Mouse (Mus musculus): ENCODE results near the gene Atg14.

DNA sequence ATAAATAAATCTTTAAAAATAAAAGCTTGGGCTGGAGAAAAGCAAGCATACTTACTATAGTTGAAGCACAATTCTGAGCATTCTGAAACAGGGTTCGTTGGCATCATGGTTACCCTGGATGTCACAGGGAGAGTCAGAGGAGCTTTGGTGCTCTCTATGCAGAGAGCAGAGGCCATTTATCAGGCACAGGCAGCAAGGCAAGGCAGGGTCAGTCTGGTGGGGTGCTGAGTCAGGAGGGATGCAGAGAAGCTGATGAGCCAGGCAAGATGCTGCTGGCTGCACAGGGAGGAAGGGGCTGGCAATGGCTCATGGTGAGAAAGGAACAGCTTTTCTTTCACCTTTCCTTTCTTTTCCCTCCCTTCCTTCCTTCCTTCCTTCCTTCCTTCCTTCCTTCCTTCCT is 19.0 kb upstream of the Atg14 start:
- TF ChIP-seq POLR2A (IDR thresholded peaks at IDR 0.05; ENCODE audit: control insufficient read depth, low read depth, low read length) (no peak), CTCF (IDR thresholded peaks at IDR 0.05; ENCODE audit: control insufficient read depth, insufficient read depth, insufficient replicate concordance, low read depth, low read length) (no peak)
